Mouse (Mus musculus) ovary, adult 18-20 months (tissue): ENCODE measurements around the gene Fbxo44.
"Not testable (repeated sequence)": the region's sequence is repeated elsewhere in the genome, so short reads cannot be mapped to it uniquely, and the experiment has no call there.

Experiments used
- DNase-seq: peaks from one replicate; pipeline ENCODE4 v3.0.0; 2022; ENCODE audit warnings: low spot score, mixed read lengths

Fbxo44 gene

GRCm38 (mm10) chr4:148160436-148161390, at the start of gene Fbxo44, which contains the start of gene Fbxo2:
Fbxo44 (minus strand) TSS chr4:148160482.
Fbxo2 (plus strand) TSS chr4:148160621.
- no peak for DNase-seq

- DNase-seq = no peak
Observed at GRCm38 (mm10) chr4:148204873-148205232, 44.6 kb upstream of the Fbxo44 start.

GRCm38 (mm10) chr4:148204061-148204872, 44.0 kb upstream of the Fbxo44 start:
- no peak for DNase-seq

- DNase-seq = no peak
Observed at GRCm38 (mm10) chr4:148203557-148203956, 43.3 kb upstream of the Fbxo44 start.

- DNase-seq = no peak
Observed at GRCm38 (mm10) chr4:148198721-148199120, 38.4 kb upstream of the Fbxo44 start.

GRCm38 (mm10) chr4:148194400-148194799, 34.1 kb upstream of the Fbxo44 start:
- DNase-seq = no peak

GRCm38 (mm10) chr4:148192707-148193245, 32.5 kb upstream of the Fbxo44 start:
- DNase-seq = no peak

- DNase-seq = not testable (repeated sequence)
Observed at GRCm38 (mm10) chr4:148188767-148189166, 28.5 kb upstream of the Fbxo44 start.

GRCm38 (mm10) chr4:148185819-148186218, 25.5 kb upstream of the Fbxo44 start:
- no peak for DNase-seq

GRCm38 (mm10) chr4:148184564-148184963, 24.3 kb upstream of the Fbxo44 start:
- DNase-seq = no peak

GRCm38 (mm10) chr4:148182363-148182762, 22.1 kb upstream of the Fbxo44 start:
- DNase-seq = no peak

- DNase-seq = no peak
Observed at GRCm38 (mm10) chr4:148181483-148181882, 21.2 kb upstream of the Fbxo44 start.

GRCm38 (mm10) chr4:148177716-148178115, 17.4 kb upstream of the Fbxo44 start:
- no peak for DNase-seq

- not testable (repeated sequence) for DNase-seq
Observed at GRCm38 (mm10) chr4:148176603-148177002, 16.3 kb upstream of the Fbxo44 start.

GRCm38 (mm10) chr4:148174495-148174862, 14.2 kb upstream of the Fbxo44 start:
- no peak for DNase-seq

GRCm38 (mm10) chr4:148173811-148174494, 13.7 kb upstream of the Fbxo44 start:
- no peak for DNase-seq

GRCm38 (mm10) chr4:148171261-148171660, 11.0 kb upstream of the Fbxo44 start:
- no peak for DNase-seq

- no peak for DNase-seq
Observed at GRCm38 (mm10) chr4:148170842-148171241, 10.6 kb upstream of the Fbxo44 start.

GRCm38 (mm10) chr4:148169586-148169985, 9.3 kb upstream of the Fbxo44 start:
- no peak for DNase-seq

GRCm38 (mm10) chr4:148168287-148168686, 8.0 kb upstream of the Fbxo44 start:
- no peak for DNase-seq

GRCm38 (mm10) chr4:148166986-148167385, 6.7 kb upstream of the Fbxo44 start:
- DNase-seq = no peak

- DNase-seq = no peak
Observed at GRCm38 (mm10) chr4:148166431-148166830, 6.1 kb upstream of the Fbxo44 start.
